In genomic region chr6:3741996-3742713, GRCm38 (mm10) we compare ENCODE assay signal across 25 mouse cellular contexts. TPM values are rescaled to one million over a fixed set of nuclear protein-coding genes. Genes with fewer than 3 reads are reported as not detected.
A peak's percentile ranks its signal among the peaks of the same experiment; 100 is the strongest.
DNase-seq lines count a peak whose midpoint lies in the region; ATAC-seq and TF ChIP-seq lines count a peak whose summit lies in the region.
"Had no signal": no experiment of that assay in that cellular context is flagged by ENCODE, and none has a peak within 500 bp of the region (broad histone marks: within the 10 kb centered on the region; RNA-seq: fewer than 3 reads in every experiment).

No protein-coding gene starts in this region.

- no peak for TF ChIP-seq CTCF in cerebellum, adult 2 months (IDR thresholded peaks at IDR 0.05; ENCODE audit: borderline replicate concordance, insufficient read depth, low read depth, low read length)
- no peak for TF ChIP-seq CTCF in liver, adult 2 months (IDR thresholded peaks at IDR 0.05; ENCODE audit: low read depth, low read length)
- TF ChIP-seq CTCF in midbrain, postnatal 0 days (IDR thresholded peaks at IDR 0.05), result no peak
- no peak for TF ChIP-seq CTCF in thymus, adult 2 months (IDR thresholded peaks at IDR 0.05; ENCODE audit: borderline replicate concordance, control insufficient read depth, extremely low read depth, insufficient read depth, low read length, poor library complexity)

- no peaks in the 10 kb centered on the region for H3K36me3 ChIP-seq in liver, adult 2 months (ENCODE audit: control insufficient read depth, insufficient read depth, low read length)
- H3K36me3 ChIP-seq in midbrain, postnatal 0 days (ENCODE audit: insufficient read depth, low read length), result no peaks in the 10 kb centered on the region
- no peaks in the 10 kb centered on the region for H3K36me3 ChIP-seq in midbrain, embryonic 14.5 days (ENCODE audit: control insufficient read depth, insufficient read depth, low read length)
- no peaks in the 10 kb centered on the region for H3K36me3 ChIP-seq in thymus, adult 2 months (ENCODE audit: control insufficient read depth, insufficient read depth, low read length)
- H3K36me3 ChIP-seq: embryonic facial prominence, embryonic 13.5 days; G1E; heart, embryonic 10.5 days; heart, embryonic 15.5 days had no signal

- peak; percentile 4 to 7 for DNase-seq in cerebellum, postnatal 10 days
- DNase-seq in cerebellum, adult 2 months, result no peak
- peak; percentile 89 for DNase-seq in liver, adult 2 months (ENCODE audit: extremely low read depth, low read depth, low spot score)
- DNase-seq in liver, result no peak
- peak; percentile 10 for DNase-seq in midbrain, postnatal 0 days (ENCODE audit: low spot score)
- DNase-seq in midbrain, embryonic 14.5 days, result no peak
- peak; percentile 11 for DNase-seq in skeletal muscle tissue, adult 2 months (ENCODE audit: low read depth, low spot score)
- DNase-seq in thymus, adult 2 months, result no peak
- DNase-seq: adrenal gland, postnatal 14 days; B cell, adult 2 months; cerebellum, adult 8-10 months; cerebellum, postnatal 25 days; gastrocnemius, adult 2 months; gastrocnemius, postnatal 36 days; heart, postnatal 14 days had no signal

- H3K27me3 ChIP-seq in cerebellum, adult 2 months (ENCODE audit: control insufficient read depth, insufficient read depth, low read length), result no peaks in the 10 kb centered on the region
- no peaks in the 10 kb centered on the region for H3K27me3 ChIP-seq in liver, adult 2 months (ENCODE audit: control insufficient read depth, insufficient read depth, low read length)
- no peaks in the 10 kb centered on the region for H3K27me3 ChIP-seq in midbrain, postnatal 0 days (ENCODE audit: insufficient read depth, low read length)
- H3K27me3 ChIP-seq in midbrain, embryonic 14.5 days (ENCODE audit: control insufficient read depth, insufficient read depth, low read length), result no peaks in the 10 kb centered on the region
- no peaks in the 10 kb centered on the region for H3K27me3 ChIP-seq in thymus, adult 2 months (ENCODE audit: control insufficient read depth, insufficient read depth, low read length)
- H3K27me3 ChIP-seq: embryonic facial prominence, embryonic 13.5 days; heart, embryonic 15.5 days had no signal

- WGBS in cerebellum, adult 2 months, result 43% methylated on average over 7 of the region's 7 CpGs
- 69% methylated on average over 7 of the region's 7 CpGs for WGBS in liver, adult 2 months
- WGBS in midbrain, postnatal 0 days, result 80% methylated on average over 7 of the region's 7 CpGs
- WGBS in midbrain, embryonic 14.5 days, result 86% methylated on average over 7 of the region's 7 CpGs
- 90% methylated on average over 7 of the region's 7 CpGs for WGBS in thymus, adult 2 months

- no peaks in the 10 kb centered on the region for H3K4me1 ChIP-seq in cerebellum, adult 2 months (ENCODE audit: control insufficient read depth, insufficient read depth, low read length)
- no peaks in the 10 kb centered on the region; the same call in 1 of the 2 replicates for H3K4me1 ChIP-seq in liver, adult 2 months (ENCODE audit: control insufficient read depth, insufficient read depth, low read length)
- H3K4me1 ChIP-seq in midbrain, postnatal 0 days (ENCODE audit: insufficient read depth, low read length), result no peaks in the 10 kb centered on the region
- H3K4me1 ChIP-seq in midbrain, embryonic 14.5 days (ENCODE audit: control insufficient read depth, insufficient read depth, low read length), result no peaks in the 10 kb centered on the region
- H3K4me1 ChIP-seq in thymus, adult 2 months (replicated peaks; ENCODE audit: control insufficient read depth, insufficient read depth, low read length), result no peaks in the 10 kb centered on the region
- H3K4me1 ChIP-seq: embryonic facial prominence, embryonic 13.5 days; heart, embryonic 10.5 days; heart, embryonic 15.5 days had no signal

- H3K4me3 ChIP-seq in cerebellum, adult 2 months (replicated peaks; ENCODE audit: insufficient read depth, low read depth, low read length), result no peak overlapping the region
- H3K4me3 ChIP-seq in liver, adult 2 months (ENCODE audit: insufficient read depth, low read depth, low read length), result no peak overlapping the region
- no peak overlapping the region for H3K4me3 ChIP-seq in midbrain, postnatal 0 days (ENCODE audit: low read depth, low read length)
- H3K4me3 ChIP-seq in midbrain, embryonic 14.5 days (replicated peaks; ENCODE audit: low read depth, low read length), result no peak overlapping the region
- no peak overlapping the region for H3K4me3 ChIP-seq in thymus, adult 2 months (ENCODE audit: control insufficient read depth, insufficient read depth, low read length)
- H3K4me3 ChIP-seq: embryonic facial prominence, embryonic 13.5 days; heart, embryonic 10.5 days; heart, embryonic 15.5 days had no signal

- ATAC-seq in midbrain, postnatal 0 days (ENCODE audit: low FRiP score), result no peak
- ATAC-seq in midbrain, embryonic 14.5 days (ENCODE audit: low FRiP score, low TSS enrichment), result no peak
- ATAC-seq: CD4-positive, CD25-positive, alpha-beta regulatory T cell, adult 4 months; forebrain, embryonic 14.5 days had no signal

- H3K9me3 ChIP-seq in midbrain, postnatal 0 days (ENCODE audit: low read length), result no peaks in the 10 kb centered on the region
- H3K9me3 ChIP-seq in midbrain, embryonic 14.5 days (ENCODE audit: control insufficient read depth, low read length), result no peaks in the 10 kb centered on the region
- H3K9me3 ChIP-seq: embryonic facial prominence, embryonic 13.5 days; G1E; heart, embryonic 10.5 days; heart, embryonic 15.5 days had no signal

- H3K9ac ChIP-seq in liver, adult 2 months (ENCODE audit: low read depth, low read length), result no peak overlapping the region
- H3K9ac ChIP-seq in midbrain, postnatal 0 days (replicated peaks; ENCODE audit: low read length, poor library complexity, severe bottlenecking), result no peak overlapping the region
- H3K9ac ChIP-seq in midbrain, embryonic 14.5 days (replicated peaks; ENCODE audit: low read length), result no peak overlapping the region
- H3K9ac ChIP-seq: embryonic facial prominence, embryonic 13.5 days; heart, embryonic 15.5 days; hindbrain, embryonic 14.5 days had no signal

- H3K27ac ChIP-seq in cerebellum, adult 2 months (ENCODE audit: insufficient read depth, low read length), result no peak overlapping the region
- H3K27ac ChIP-seq in liver, adult 2 months (replicated peaks; ENCODE audit: insufficient read depth, low read depth, low read length), result no peak overlapping the region
- no peak overlapping the region for H3K27ac ChIP-seq in midbrain, postnatal 0 days (ENCODE audit: low read depth, low read length)
- no peak overlapping the region for H3K27ac ChIP-seq in midbrain, embryonic 14.5 days (replicated peaks; ENCODE audit: low read depth, low read length)
- no peak overlapping the region for H3K27ac ChIP-seq in thymus, adult 2 months (ENCODE audit: control insufficient read depth, insufficient read depth, low read length)
- H3K27ac ChIP-seq: embryonic facial prominence, embryonic 13.5 days; gastrocnemius, adult 2 months; heart, embryonic 10.5 days; heart, embryonic 15.5 days; hindbrain, embryonic 14.5 days had no signal

- H3K79me2 ChIP-seq in liver, adult 2 months (ENCODE audit: control insufficient read depth, insufficient read depth, low read length), result no peaks in the 10 kb centered on the region

- no peak overlapping the region for H3K4me2 ChIP-seq in midbrain, postnatal 0 days (ENCODE audit: low read depth, low read length, poor library complexity, severe bottlenecking)
- no peak overlapping the region for H3K4me2 ChIP-seq in midbrain, embryonic 14.5 days (ENCODE audit: low read length)
- H3K4me2 ChIP-seq: embryonic facial prominence, embryonic 13.5 days; hindbrain, embryonic 14.5 days had no signal

- no peak for TF ChIP-seq POLR2A in cerebellum, adult 2 months (IDR thresholded peaks at IDR 0.05; ENCODE audit: borderline replicate concordance, insufficient read depth, low read length)
- no peak for TF ChIP-seq POLR2A in liver, adult 2 months (IDR thresholded peaks at IDR 0.05; ENCODE audit: extremely low read depth, insufficient read depth, low read length)
- no peak for TF ChIP-seq POLR2A in thymus, adult 2 months (IDR thresholded peaks at IDR 0.05; ENCODE audit: control insufficient read depth, extremely low read depth, insufficient read depth, low read length, poor library complexity)

RNA-seq across cellular contexts. Expression of gene Calcr, which starts 22.4 kb away (rescaled TPM):
- polyA plus RNA-seq in cerebellum, adult 2 months (2012; rRNA removed), result 0.86 and 0.93 TPM in 2 replicates
- not detected in 2 replicates for total RNA-seq in liver, adult 2 months (2014; rRNA removed)
- polyA plus RNA-seq in liver, adult 2 months (2012; rRNA removed), result not detected in 2 replicates
- total RNA-seq in midbrain, postnatal 0 days (2014; rRNA removed), result 14.5 and 16.3 TPM in 2 replicates
- polyA plus RNA-seq in midbrain, postnatal 0 days (2015; fragmentation: Nextera tagmentation; extraction: Ambion mirVana), result 9.3 and 12.2 TPM in 2 replicates
- 6.7 and 7.4 TPM in 2 replicates for polyA plus RNA-seq in midbrain, embryonic 14.5 days (2014; fragmentation: Nextera tagmentation; extraction: Ambion mirVana)
- 0.31 and 0.41 TPM in 2 replicates for polyA plus RNA-seq in thymus, adult 2 months (2012; rRNA removed)
- total RNA-seq: adrenal gland, postnatal 14 days; G1E; heart, adult 18-20 months; heart, postnatal 14 days; hematopoietic stem cell, adult 5-6 weeks had no signal
- polyA plus RNA-seq: CD4-positive, CD25-positive, alpha-beta regulatory T cell, adult 4 months; cortical plate, adult 2 months; G1E had no signal

Comparison
In these comparisons a context has a peak if more than half of its experiments do, and no peak if none do; other contexts are left out.
1. DNase-seq: peak in cerebellum, postnatal 10 days (2 of 2), liver, adult 2 months (single experiment), midbrain, postnatal 0 days (single experiment) and skeletal muscle tissue, adult 2 months (single experiment); none in cerebellum, adult 2 months (0 of 2), liver (single experiment), midbrain, embryonic 14.5 days (single experiment) and thymus, adult 2 months (single experiment).